Mouse (Mus musculus) erythroblast, embryonic 14.5 days (primary cell): ENCODE data around the gene Lpin2. TPM values are rescaled to one million over a fixed set of nuclear protein-coding genes. Genes with fewer than 3 reads are reported as not detected.
A peak's percentile ranks its signal among the peaks of the same experiment; 100 is the strongest.

Experiments used
- H3K27me3 ChIP-seq: 2 replicates; pipeline ENCODE4 v1.6.1; 2012; ENCODE audit warnings: inconsistent platforms; ENCODE audit not compliant: control insufficient read depth
- H3K36me3 ChIP-seq: 2 replicates; pipeline ENCODE4 v1.6.1; 2012; ENCODE audit warnings: mild to moderate bottlenecking, inconsistent platforms; ENCODE audit not compliant: control insufficient read depth
- H3K4me1 ChIP-seq: 2 replicates; pipeline ENCODE4 v1.6.1; 2012; ENCODE audit warnings: inconsistent platforms; ENCODE audit not compliant: control insufficient read depth
- H3K4me3 ChIP-seq: replicated peaks from 2 replicates; pipeline ENCODE3; 2012; ENCODE audit warnings: moderate library complexity, mild to moderate bottlenecking, inconsistent platforms
- H3K9me3 ChIP-seq: 2 replicates; pipeline ENCODE4 v1.6.1; 2012; ENCODE audit warnings: low read length, inconsistent platforms, mixed read lengths; ENCODE audit not compliant: control insufficient read depth
- GATA1 ChIP-seq: IDR thresholded peaks from 2 replicates; pipeline ENCODE4 v1.6.1; 2012; ENCODE audit warnings: low read length, inconsistent platforms, mixed read lengths
- TAL1 ChIP-seq: IDR thresholded peaks from 3 replicates; pipeline ENCODE4 v1.6.1; 2012; ENCODE audit warnings: low read length, inconsistent platforms, mixed read lengths
- polyA plus RNA-seq: library from polyadenylated mRNA; stranded (reverse); fragments of >175 nt; gene quantifications from 2 replicates; pipeline ENCODE4 v1.2.3, GENCODE M21; 2012

Lpin2 gene
- polyA plus RNA-seq, 1 experiment, result 10.0 TPM

DNA sequence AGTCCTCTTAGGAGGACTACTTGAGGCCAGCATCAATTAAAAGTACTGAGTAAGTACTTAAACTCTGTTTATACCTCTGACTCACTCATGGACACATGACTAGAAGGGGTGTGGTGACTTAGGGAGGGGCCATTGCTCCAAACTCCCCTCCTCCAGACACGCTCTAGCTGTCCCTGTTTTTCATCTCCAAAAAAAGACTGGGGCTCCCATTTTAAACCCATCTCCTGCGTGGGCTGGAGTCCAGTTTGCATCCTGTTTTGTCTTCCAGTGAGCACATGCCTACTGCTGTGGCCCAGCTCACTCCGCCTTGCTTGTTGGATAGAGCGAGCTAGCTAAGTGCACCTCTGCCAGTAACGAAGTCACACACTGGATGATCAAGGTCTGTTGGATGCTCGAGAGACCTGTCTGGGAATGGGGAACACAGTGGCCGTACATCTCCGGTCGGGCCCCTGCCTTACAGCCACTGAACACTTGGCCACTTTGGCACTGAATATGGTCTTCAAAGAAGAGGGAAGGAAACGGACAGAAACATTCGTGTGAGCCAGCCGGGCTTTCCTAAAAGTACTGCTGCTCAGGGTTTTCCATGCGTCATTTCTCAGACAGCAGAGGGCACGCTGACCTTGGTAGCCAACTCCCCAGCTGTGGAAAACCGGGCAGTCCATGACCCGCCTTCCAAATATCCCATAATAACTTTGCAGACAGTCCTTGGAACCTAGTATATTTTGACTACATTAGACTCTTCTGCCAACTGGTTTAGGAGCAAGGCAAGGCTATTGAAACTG is 68.7 kb downstream of the Lpin2 start:
- Histone ChIP-seq H3K4me1 (peaks cover 74% of the 10 kb centered on the region), H3K27me3 (no peaks in the 10 kb centered on the region), H3K36me3 (peaks cover 100% of the 10 kb centered on the region), H3K4me3 (no peak overlapping the region), H3K9me3 (no peaks in the 10 kb centered on the region)
- TF ChIP-seq TAL1 (no peak), GATA1 (no peak)

DNA sequence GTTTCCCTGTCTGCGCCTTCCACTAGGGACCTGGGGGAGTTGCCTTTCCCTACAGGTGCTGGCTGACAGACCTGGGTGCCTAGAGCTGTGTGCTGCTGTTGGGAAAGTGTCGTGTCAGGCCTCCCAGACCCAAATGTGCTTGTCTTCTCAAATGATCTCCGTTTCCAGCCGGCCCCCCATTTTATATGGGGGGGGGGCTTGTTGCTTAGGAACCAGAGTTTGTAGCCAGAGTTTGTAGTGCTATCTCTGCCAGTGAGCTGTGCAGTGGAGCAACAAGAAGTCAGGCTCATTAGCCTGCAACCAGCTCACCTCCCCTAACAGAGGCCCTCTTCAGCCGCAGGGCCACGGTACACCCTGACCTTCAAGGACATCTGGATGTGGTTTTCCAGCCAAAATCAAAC is 69.2 kb downstream of the Lpin2 start:
- TF ChIP-seq TAL1, result no peak
- no peak for TF ChIP-seq GATA1

DNA sequence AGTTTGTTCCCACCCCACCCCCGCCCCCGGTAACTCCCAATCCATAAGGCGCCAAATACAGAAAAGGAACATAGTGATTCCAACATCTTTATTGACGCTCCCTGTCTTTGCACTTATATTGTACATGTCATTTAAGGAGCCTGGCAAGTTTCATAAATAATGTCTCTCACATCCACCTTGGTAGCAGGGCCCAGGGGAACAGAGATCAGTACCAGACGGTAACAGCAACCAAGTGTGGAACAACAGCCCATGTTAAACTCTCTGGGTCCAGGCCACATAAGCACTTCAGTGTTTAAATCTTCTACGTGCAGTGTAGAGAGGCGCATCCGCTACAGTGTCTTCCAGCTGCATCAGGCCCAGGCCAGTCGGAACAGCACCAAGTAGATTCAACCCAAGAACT is 69.7 kb downstream of the Lpin2 start:
- no peak for TF ChIP-seq GATA1
- Histone ChIP-seq H3K36me3 (peaks cover 100% of the 10 kb centered on the region), H3K9me3 (no peaks in the 10 kb centered on the region), H3K4me3 (no peak overlapping the region), H3K27me3 (no peaks in the 10 kb centered on the region), H3K4me1 (peaks cover 82% of the 10 kb centered on the region)

More for the DNA sequence above, 69.2 kb downstream of the Lpin2 start:
- H3K4me3 ChIP-seq, result no peak overlapping the region
- no peaks in the 10 kb centered on the region for H3K27me3 ChIP-seq
- H3K4me1 ChIP-seq, result peaks cover 80% of the 10 kb centered on the region
- H3K36me3 ChIP-seq, result peaks cover 100% of the 10 kb centered on the region
- no peaks in the 10 kb centered on the region for H3K9me3 ChIP-seq

DNA sequence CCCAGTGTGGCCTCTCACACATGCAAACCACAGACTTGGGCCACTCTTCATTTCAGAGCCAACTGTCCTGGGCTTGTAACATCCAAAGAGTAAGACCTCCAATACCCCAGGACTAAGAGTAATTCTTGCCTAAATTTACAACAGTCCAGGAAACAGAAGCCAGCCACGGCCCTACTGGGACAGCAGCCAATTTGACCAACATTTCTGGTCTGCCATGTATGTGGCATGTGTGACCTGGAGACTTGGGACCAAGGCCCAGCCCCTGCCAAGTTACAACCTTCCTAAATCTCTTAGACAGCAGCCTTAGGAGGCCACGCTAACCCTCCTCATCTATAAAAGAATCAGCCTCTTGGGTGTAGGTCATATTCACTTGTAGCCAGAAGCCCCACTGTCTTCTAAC is 71.0 kb downstream of the Lpin2 start:
- no peak for TF ChIP-seq GATA1
- no peak for TF ChIP-seq TAL1
- Histone ChIP-seq H3K9me3 (no peaks in the 10 kb centered on the region), H3K27me3 (no peaks in the 10 kb centered on the region), H3K4me3 (no peak overlapping the region), H3K4me1 (peaks cover 88% of the 10 kb centered on the region), H3K36me3 (peaks cover 98% of the 10 kb centered on the region)

DNA sequence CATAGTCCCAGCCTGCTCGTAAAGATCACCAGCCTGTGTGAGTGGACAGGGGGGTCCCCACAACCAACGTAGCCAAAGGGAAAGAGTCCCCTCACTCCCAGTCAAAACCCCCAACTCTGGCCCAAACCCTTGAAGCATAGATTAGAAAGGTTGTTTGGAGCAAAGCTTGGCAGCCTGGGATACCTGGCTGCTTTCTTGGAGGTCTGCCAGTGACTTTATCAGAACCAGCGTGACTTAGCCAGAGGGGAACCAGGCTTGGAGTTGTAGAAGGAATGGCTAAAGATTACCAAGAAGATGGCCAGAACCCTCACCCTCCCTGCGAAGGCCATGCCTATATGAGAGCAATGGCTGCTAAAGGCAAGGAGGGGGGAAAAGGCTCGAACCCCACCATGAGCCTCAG is 71.7 kb downstream of the Lpin2 start:
- no peak overlapping the region for H3K4me3 ChIP-seq
- no peaks in the 10 kb centered on the region for H3K9me3 ChIP-seq
- H3K4me1 ChIP-seq, result peaks cover 92% of the 10 kb centered on the region
- no peaks in the 10 kb centered on the region for H3K27me3 ChIP-seq
- no peak for TF ChIP-seq GATA1
- peaks cover 98% of the 10 kb centered on the region for H3K36me3 ChIP-seq

DNA sequence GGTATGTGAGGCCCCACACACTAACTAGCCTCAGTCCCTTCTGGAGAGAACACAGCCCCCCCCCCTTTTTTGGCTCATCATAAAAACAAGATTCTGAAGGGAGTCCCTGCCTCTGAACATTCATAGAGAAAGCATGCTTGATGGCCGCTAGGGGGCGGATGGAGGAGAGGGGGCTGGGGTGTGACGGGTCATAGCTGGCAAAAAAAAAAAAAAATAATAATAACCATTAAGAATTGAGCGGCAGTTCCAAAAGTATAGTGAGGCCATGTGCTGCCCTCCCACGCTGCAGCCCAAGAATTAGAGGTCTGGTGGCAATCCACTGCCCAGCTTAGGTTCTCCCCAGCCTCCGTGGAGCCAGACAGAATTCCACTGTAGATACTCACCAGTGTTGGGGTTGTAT is 72.4 kb downstream of the Lpin2 start:
- no peaks in the 10 kb centered on the region for H3K9me3 ChIP-seq
- H3K36me3 ChIP-seq, result peaks cover 96% of the 10 kb centered on the region
- H3K4me1 ChIP-seq, result peaks cover 95% of the 10 kb centered on the region
- TF ChIP-seq TAL1 (no peak), GATA1 (no peak)
- H3K4me3 ChIP-seq, result peak overlapping the region; percentile 12
- H3K27me3 ChIP-seq, result no peaks in the 10 kb centered on the region

DNA sequence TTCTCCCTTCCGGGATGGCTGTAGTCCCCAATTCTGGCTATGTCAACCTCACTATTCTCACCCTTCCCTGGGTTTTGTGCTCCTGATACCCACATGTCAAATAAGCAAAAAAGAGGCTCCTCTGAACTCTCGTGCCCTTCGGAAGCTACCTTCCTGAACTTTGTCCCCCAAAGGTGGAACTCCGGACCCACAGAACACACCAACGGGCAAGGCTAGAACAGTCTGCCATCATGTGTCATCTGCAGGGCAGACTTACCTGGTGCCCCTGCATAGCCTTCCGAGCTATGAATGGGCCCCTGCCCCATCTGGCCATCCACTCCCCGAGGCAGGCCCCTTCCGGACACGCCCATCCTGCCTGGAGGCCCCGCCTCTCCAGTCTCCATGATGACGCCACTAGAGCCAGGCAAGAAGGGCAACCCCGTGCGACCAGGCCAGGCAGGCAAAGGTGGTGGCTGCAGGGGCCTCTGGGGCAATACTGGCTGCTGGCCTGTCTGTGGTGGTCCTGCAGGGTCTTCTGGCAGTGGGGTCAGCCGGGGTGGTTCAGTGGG is 73.8 kb downstream of the Lpin2 start:
- Histone ChIP-seq H3K4me1 (peaks cover 95% of the 10 kb centered on the region), H3K4me3 (peak overlapping the region; percentile 3), H3K27me3 (no peaks in the 10 kb centered on the region), H3K9me3 (no peaks in the 10 kb centered on the region), H3K36me3 (peaks cover 92% of the 10 kb centered on the region)
- TF ChIP-seq TAL1 (no peak), GATA1 (no peak)

DNA sequence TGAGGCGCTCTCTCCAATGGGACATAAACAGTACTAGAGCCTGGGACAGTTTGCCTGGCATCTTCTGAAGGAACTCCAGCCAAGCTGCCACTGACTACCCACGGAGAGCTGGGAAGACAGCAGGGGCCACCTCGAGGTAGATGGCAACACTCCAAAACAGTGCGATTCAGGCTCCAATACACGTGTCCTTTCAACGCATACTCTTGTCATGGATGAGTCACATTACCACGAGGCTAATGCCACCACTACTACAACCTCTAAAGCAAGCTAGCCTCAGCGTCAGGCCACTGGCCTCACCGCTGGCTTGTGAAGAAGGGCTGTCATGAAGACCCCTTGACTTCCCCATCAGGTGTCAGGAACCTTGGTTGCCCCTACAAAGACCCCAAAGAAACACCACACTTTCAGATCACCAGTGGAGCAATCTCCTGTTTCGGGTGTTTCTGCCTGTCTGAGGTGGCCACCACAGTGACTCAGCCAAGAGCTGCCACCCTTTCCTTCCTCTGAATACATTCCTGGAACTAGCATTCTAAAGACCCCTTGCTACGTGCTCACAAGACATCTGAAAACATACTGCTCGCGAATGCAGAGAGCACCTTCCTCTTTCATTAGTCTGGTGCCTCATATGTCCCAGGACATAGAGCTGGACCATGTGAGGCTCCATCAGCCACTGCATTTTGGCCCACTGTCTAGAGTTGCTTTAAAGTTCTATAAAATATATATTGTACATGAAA is 74.6 kb downstream of the Lpin2 start:
- Histone ChIP-seq H3K4me3 (no peak overlapping the region), H3K27me3 (no peaks in the 10 kb centered on the region), H3K9me3 (no peaks in the 10 kb centered on the region), H3K36me3 (peaks cover 92% of the 10 kb centered on the region), H3K4me1 (peaks cover 96% of the 10 kb centered on the region)
- TF ChIP-seq TAL1, result no peak
- TF ChIP-seq GATA1, result no peak

DNA sequence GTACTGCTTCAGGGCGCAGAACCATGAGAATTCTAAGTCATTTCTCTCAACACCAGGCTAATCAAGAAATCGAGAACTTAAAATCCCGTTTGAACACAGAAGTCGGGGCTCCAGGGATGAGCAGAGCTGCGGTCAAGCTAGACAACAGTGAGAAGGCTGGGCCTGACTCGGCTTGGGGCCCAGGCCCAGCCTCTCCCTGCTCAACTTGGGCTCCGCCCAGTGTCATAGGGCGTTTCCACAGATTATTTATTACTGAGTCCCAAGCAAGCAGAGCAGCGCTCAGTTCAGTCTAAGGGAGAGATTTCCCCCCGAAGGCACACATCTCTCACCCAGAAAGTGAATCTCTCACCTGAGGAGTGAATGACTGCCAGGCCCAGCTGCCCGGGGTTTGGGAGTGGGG is 77.4 kb downstream of the Lpin2 start:
- no peak for TF ChIP-seq GATA1
- TF ChIP-seq TAL1, result no peak
- Histone ChIP-seq H3K9me3 (no peaks in the 10 kb centered on the region), H3K4me3 (peak overlapping the region; percentile 40), H3K36me3 (peaks cover 86% of the 10 kb centered on the region), H3K27me3 (no peaks in the 10 kb centered on the region), H3K4me1 (peaks cover 99% of the 10 kb centered on the region)
